Mouse (Mus musculus) heart, adult 2 months (tissue): ENCODE data around the gene Fbxo47. TPM values are rescaled to one million over a fixed set of nuclear protein-coding genes. Genes with fewer than 3 reads are reported as not detected.

ENCODE experiments used
- DNase-seq, 2 experiments: peaks; one replicate each; pipeline ENCODE4 v3.0.0; 2021
- H3K27ac ChIP-seq: fragments of 200-600 bp; 2 replicates; pipeline ENCODE4 v1.8.1; 2022
- H3K27me3 ChIP-seq: fragments of 200-500 bp; 2 replicates; pipeline ENCODE4 v1.6.1; 2012; ENCODE audit warnings: mild to moderate bottlenecking, low read length, inconsistent platforms, mixed read lengths; ENCODE audit not compliant: control insufficient read depth, insufficient read depth
- H3K36me3 ChIP-seq: fragments of 200-500 bp; 2 replicates; pipeline ENCODE4 v1.6.1; 2012; ENCODE audit warnings: low read length, inconsistent platforms; ENCODE audit not compliant: control insufficient read depth, insufficient read depth
- H3K4me1 ChIP-seq: fragments of 200-500 bp; 2 replicates; pipeline ENCODE4 v1.6.1; 2011; ENCODE audit warnings: low read length; ENCODE audit not compliant: control insufficient read depth, insufficient read depth
- H3K4me3 ChIP-seq: fragments of 200-600 bp; 2 replicates; pipeline ENCODE4 v1.8.1; 2022
- H3K79me2 ChIP-seq: fragments of 200-500 bp; replicated peaks from 2 replicates; pipeline ENCODE4 v1.6.1; 2012; ENCODE audit warnings: mild to moderate bottlenecking, inconsistent platforms, low read length, moderate library complexity, mixed read lengths; ENCODE audit not compliant: control insufficient read depth, insufficient read depth
- H3K9ac ChIP-seq: fragments of 200-500 bp; 2 replicates; pipeline ENCODE4 v1.6.1; 2012; ENCODE audit warnings: low read depth, mild to moderate bottlenecking, control low read depth, inconsistent platforms, low read length, mixed read lengths
- CTCF ChIP-seq: fragments of 200-600 bp; IDR thresholded peaks from 2 replicates; pipeline ENCODE4 v1.8.1; 2022; ENCODE audit warnings: antibody characterized with exemption, mild to moderate bottlenecking, moderate library complexity
- EP300 ChIP-seq: fragments of 200-500 bp; IDR thresholded peaks from 2 replicates; pipeline ENCODE4 v1.6.1; 2011; ENCODE audit warnings: low read depth, low read length, control low read depth; ENCODE audit not compliant: insufficient read depth
- POLR2A ChIP-seq: fragments of 200-500 bp; IDR thresholded peaks from 2 replicates; pipeline ENCODE4 v1.6.1; 2011; ENCODE audit warnings: mild to moderate bottlenecking, low read depth, low read length, control low read depth; ENCODE audit not compliant: insufficient read depth
- WGBS: fragments of 180-500 bp; shearing (Covaris S2); methylation state at CpG from one replicate; pipeline ENCODE4 v1.1.7; 2018; 5-methylcytosine and 5-hydroxymethylcytosine counted together
- intact Hi-C: fragments of 180-260 bp; cut with DNase I; formaldehyde crosslinking; loops from one replicate; pipeline ENCODE4 v1.15.1; 2025
- polyA plus RNA-seq: library from polyadenylated mRNA; depleted of rRNA; stranded (reverse); fragments of >200 nt; gene quantifications from 2 replicates; pipeline ENCODE4 v1.2.3, GENCODE M21; 2012
- total RNA-seq, 2 experiments: library from RNA; stranded (reverse); gene quantifications; 2 replicates each; pipeline ENCODE4 v1.2.3; 2021

Gene Fbxo47
- total and polyA plus RNA-seq, 3 experiments: 0.29 to 0.45 (median 0.43) TPM

- 89% methylated on average over 2 of the region's 2 CpGs for WGBS
These were observed 28.5 kb downstream of the Fbxo47 start for GRCm38 (mm10) chr11:97855473-97855872.

GRCm38 (mm10) chr11:97851601-97852000 is 32.4 kb downstream of the Fbxo47 start:
- H3K4me3 ChIP-seq: no peak overlapping the region
- H3K27me3 ChIP-seq: no peaks in the 10 kb centered on the region
- no peak for TF ChIP-seq EP300
- TF ChIP-seq POLR2A: no peak
- TF ChIP-seq CTCF: no peak
- WGBS: 90% methylated on average over 2 of the region's 2 CpGs
- no peak for DNase-seq
- intact Hi-C loops: no loop called here
- peaks cover 3% of the 10 kb centered on the region for H3K4me1 ChIP-seq
- no peak overlapping the region for H3K27ac ChIP-seq
- no peaks in the 10 kb centered on the region for H3K79me2 ChIP-seq
- no peaks in the 10 kb centered on the region for H3K36me3 ChIP-seq
- H3K9ac ChIP-seq: no peak overlapping the region

More at GRCm38 (mm10) chr11:97855473-97855872, 28.5 kb downstream of the Fbxo47 start:
- no peak for DNase-seq
- peaks cover 2% of the 10 kb centered on the region; the same call in 1 of the 2 replicates for H3K4me1 ChIP-seq
- H3K27me3 ChIP-seq: no peaks in the 10 kb centered on the region
- no peaks in the 10 kb centered on the region for H3K79me2 ChIP-seq
- intact Hi-C loops: no loop called here
- no peaks in the 10 kb centered on the region for H3K36me3 ChIP-seq
- H3K4me3 ChIP-seq: no peak overlapping the region
- H3K9ac ChIP-seq: no peak overlapping the region
- TF ChIP-seq EP300 (no peak), POLR2A (no peak), CTCF (no peak)
- no peak overlapping the region for H3K27ac ChIP-seq

DNA sequence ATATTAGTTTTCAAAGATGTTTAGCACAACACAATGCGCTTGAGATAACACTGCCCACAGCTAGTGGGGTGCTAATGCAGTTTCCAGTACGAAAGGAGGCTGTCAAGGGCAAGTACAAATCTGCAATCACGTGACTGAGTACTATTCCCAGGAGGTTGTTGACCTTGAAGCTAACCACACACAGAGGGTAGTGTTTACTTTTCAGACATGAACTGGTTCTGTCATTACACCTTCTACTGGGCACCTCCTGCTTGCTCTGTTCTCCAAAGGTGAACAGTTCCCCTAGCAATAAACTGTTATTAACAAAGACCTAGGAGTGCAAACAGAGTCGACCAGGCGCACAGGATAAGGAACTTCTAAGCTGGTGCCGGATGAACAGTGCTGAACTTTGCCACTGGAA is 33.6 kb downstream of the Fbxo47 start:
- no peak for TF ChIP-seq EP300
- TF ChIP-seq CTCF: no peak
- no peak for TF ChIP-seq POLR2A
- peak overlapping the region; percentile 71 for H3K27ac ChIP-seq
- 44% methylated on average over 6 of the region's 6 CpGs for WGBS

GRCm38 (mm10) chr11:97842001-97842400 is 42.0 kb downstream of the Fbxo47 start:
- Histone ChIP-seq H3K79me2 (no peaks in the 10 kb centered on the region), H3K9ac (no peak overlapping the region), H3K4me3 (no peak overlapping the region), H3K27ac (no peak overlapping the region), H3K36me3 (no peaks in the 10 kb centered on the region), H3K4me1 (no peaks in the 10 kb centered on the region; the same call in 1 of the 2 replicates), H3K27me3 (no peaks in the 10 kb centered on the region)
- intact Hi-C loops: no loop called here
- TF ChIP-seq POLR2A (no peak), EP300 (no peak), CTCF (no peak)
- 78% methylated on average over 4 of the region's 4 CpGs for WGBS
- peak in 1 of 2 experiments; percentile 24 for DNase-seq

More for the DNA sequence above, 33.6 kb downstream of the Fbxo47 start:
- intact Hi-C loops: no loop called here
- Histone ChIP-seq H3K79me2 (no peaks in the 10 kb centered on the region), H3K4me3 (no peak overlapping the region), H3K9ac (no peak overlapping the region), H3K36me3 (no peaks in the 10 kb centered on the region), H3K27me3 (no peaks in the 10 kb centered on the region), H3K4me1 (peaks cover 3% of the 10 kb centered on the region)
- DNase-seq: no peak

GRCm38 (mm10) chr11:97840991-97841661 is 42.8 kb downstream of the Fbxo47 start:
- Histone ChIP-seq H3K36me3 (no peaks in the 10 kb centered on the region), H3K27me3 (no peaks in the 10 kb centered on the region), H3K79me2 (no peaks in the 10 kb centered on the region), H3K4me1 (peaks cover 2% of the 10 kb centered on the region), H3K9ac (peak overlapping the region; percentile 45), H3K27ac (peak overlapping the region; percentile 78), H3K4me3 (peak overlapping the region; percentile 57)
- peak; percentile 75 to 82 for DNase-seq
- intact Hi-C loops: loop anchor here (2.0 kb wide), 2 partner anchors 40 to 44 kb away; partner anchors contain the start of gene Fbxo47
- 8% methylated on average over 22 of the region's 22 CpGs for WGBS
- TF ChIP-seq CTCF (no peak), POLR2A (peak; percentile 67)

DNA sequence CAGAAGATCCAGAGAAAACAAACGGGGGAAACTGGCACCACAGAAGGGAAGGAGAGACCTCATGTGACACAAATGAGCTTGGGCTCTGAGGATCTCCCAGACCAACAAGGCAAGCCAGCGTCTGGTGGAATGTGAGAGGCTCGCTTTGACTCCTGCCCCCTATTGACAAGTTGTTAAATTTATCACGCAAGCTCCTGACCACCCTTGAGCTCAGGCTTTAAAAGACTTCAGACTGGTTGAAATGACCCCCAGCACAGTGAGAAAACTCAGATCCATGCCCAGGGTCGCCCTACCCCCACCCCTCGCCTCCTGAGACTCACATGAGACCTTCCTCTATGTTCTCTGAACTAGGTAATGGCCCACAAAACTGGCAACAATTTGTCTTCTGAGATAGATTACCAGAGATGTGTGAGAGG is 43.4 kb downstream of the Fbxo47 start, which contains the start of gene B230217C12Rik:
TSS of gene B230217C12Rik (plus strand) at position 242 of the 416 bp plus-strand sequence.
- intact Hi-C loops: loop anchor here (2.0 kb wide), 2 partner anchors 40 to 44 kb away; partner anchors contain the start of gene Fbxo47
- no peak for TF ChIP-seq POLR2A
- TF ChIP-seq CTCF: peak; percentile 68
- 0 out of 2 replicates have a peak, but pooled peaks have one; percentile 18 for TF ChIP-seq EP300
- H3K9ac ChIP-seq: peak within 1 kb of the TSS; percentile 45
- 9% methylated on average over 6 of the region's 6 CpGs for WGBS
- H3K27ac ChIP-seq: peak within 1 kb of the TSS; percentile 78
- H3K4me3 ChIP-seq: peak within 1 kb of the TSS; percentile 57
- H3K36me3 ChIP-seq: no peaks in the 10 kb centered on the region
- H3K79me2 ChIP-seq: no peaks in the 10 kb centered on the region
- no peaks in the 10 kb centered on the region for H3K27me3 ChIP-seq
- peaks cover 2% of the 10 kb centered on the region for H3K4me1 ChIP-seq
- DNase-seq: peak in 1 of 2 experiments; percentile 42
